Mouse (Mus musculus): ENCODE data around the gene Olfr834. TPM values are rescaled to one million over a fixed set of nuclear protein-coding genes. Genes with fewer than 3 reads are reported as not detected.

Olfr834 gene
- polyA plus RNA-seq (2012; rRNA removed) (not detected in 2 replicates), polyA plus RNA-seq (2014; fragmentation: Nextera tagmentation; extraction: Ambion mirVana) (not detected in 2 replicates)

GRCm38 (mm10) chr9:18987690-18988089, at the start of gene Olfr834:
Gene Olfr834 (plus strand): TSS chr9:18987990.
- H3K4me3 ChIP-seq (ENCODE audit: insufficient read depth in 1 of 2, low read depth in 2 of 2, low read length in 2 of 2): no peak within 1 kb of the TSS
- no peaks in the 10 kb centered on the region for H3K9me3 ChIP-seq (ENCODE audit: control insufficient read depth, low read length)
- no peaks in the 10 kb centered on the region for H3K27me3 ChIP-seq (ENCODE audit: control insufficient read depth, insufficient read depth, low read length)
- ATAC-seq (ENCODE audit: insufficient read depth) (no peak), DNase-seq (ENCODE audit: low read depth in 3 of 3, low spot score in 3 of 3) (no peak)
- H3K4me2 ChIP-seq (ENCODE audit: low read depth): no peak within 1 kb of the TSS
- TF ChIP-seq CTCF (IDR thresholded peaks at IDR 0.05; ENCODE audit: low read depth) (no peak), EP300 (IDR thresholded peaks at IDR 0.05; ENCODE audit: low read depth) (no peak)
- 49% methylated on average over 3 of the region's 3 CpGs for WGBS (ENCODE audit: insufficient replicate concordance)
- H3K9ac ChIP-seq (replicated peaks): no peak within 1 kb of the TSS
- no peak within 1 kb of the TSS for H3K27ac ChIP-seq
- no peaks in the 10 kb centered on the region for H3K36me3 ChIP-seq (replicated peaks; ENCODE audit: control insufficient read depth, insufficient read depth, low read depth)
- no peaks in the 10 kb centered on the region for H3K4me1 ChIP-seq (replicated peaks; ENCODE audit: control insufficient read depth in 2 of 2, insufficient read depth in 2 of 2, low read length in 1 of 2)

DNA sequence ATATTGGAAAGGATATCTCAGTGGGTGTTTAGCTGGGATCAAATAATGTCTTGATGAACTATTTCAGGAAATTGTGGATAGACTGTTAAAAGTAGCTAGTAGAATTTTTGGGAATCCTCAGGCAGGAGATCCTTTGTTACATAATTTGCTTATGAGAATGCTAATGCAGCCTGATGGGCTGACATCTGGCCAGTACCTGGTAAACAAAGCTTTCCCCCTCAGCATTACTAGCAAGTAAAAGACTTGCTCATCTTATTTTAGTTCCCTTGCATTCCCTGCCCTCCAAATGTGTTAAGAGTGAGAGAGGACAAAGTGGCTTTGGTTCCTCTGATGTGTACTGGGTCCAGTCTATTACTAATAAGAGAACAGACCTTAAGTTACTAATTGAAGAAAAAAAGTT, 25.8 kb upstream of the Olfr834 start:
- no peak overlapping the region for H3K27ac ChIP-seq
- no peaks in the 10 kb centered on the region for H3K27me3 ChIP-seq (ENCODE audit: control insufficient read depth, insufficient read depth, low read length)
- TF ChIP-seq EP300 (IDR thresholded peaks at IDR 0.05; ENCODE audit: low read depth): no peak
- no peak for TF ChIP-seq CTCF (IDR thresholded peaks at IDR 0.05; ENCODE audit: low read depth)
- no peak overlapping the region for H3K4me3 ChIP-seq (ENCODE audit: insufficient read depth in 1 of 2, low read depth in 2 of 2, low read length in 2 of 2)
- no peak overlapping the region for H3K9ac ChIP-seq (replicated peaks)
- H3K9me3 ChIP-seq (ENCODE audit: control insufficient read depth, low read length): no peaks in the 10 kb centered on the region
- H3K4me2 ChIP-seq (ENCODE audit: low read depth): no peak overlapping the region
- ATAC-seq (ENCODE audit: insufficient read depth): no peak
- no peaks in the 10 kb centered on the region for H3K36me3 ChIP-seq (replicated peaks; ENCODE audit: control insufficient read depth, insufficient read depth, low read depth)
- H3K4me1 ChIP-seq (replicated peaks; ENCODE audit: control insufficient read depth in 2 of 2, insufficient read depth in 2 of 2, low read length in 1 of 2): no peaks in the 10 kb centered on the region
- DNase-seq (ENCODE audit: low read depth in 3 of 3, low spot score in 3 of 3): no peak

DNA sequence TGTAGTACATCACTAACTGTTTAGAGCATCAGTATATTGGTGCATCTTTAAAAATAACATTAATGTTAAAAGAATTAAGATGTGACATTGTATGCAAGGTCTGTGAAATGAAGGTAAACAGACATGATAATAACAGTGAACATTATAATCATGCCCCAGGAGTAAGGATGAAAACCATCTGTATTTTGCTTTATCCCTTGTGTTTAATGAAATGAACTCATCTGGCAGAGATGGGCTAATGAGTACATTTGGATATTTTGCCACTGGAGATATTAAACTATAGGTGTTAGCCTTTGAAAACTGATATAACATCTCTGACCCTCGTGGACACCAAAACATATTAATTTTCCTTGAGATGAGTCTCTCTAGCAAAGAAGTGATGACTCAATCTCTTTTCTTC, 44.6 kb downstream of the Olfr834 start, which contains the start of gene Olfr835:
Olfr835 (plus strand) TSS at position 301 of the 400 bp plus-strand sequence.
- H3K4me2 ChIP-seq (ENCODE audit: low read depth): no peak within 1 kb of the TSS
- no peaks in the 10 kb centered on the region for H3K27me3 ChIP-seq (ENCODE audit: control insufficient read depth, insufficient read depth, low read length)
- no peaks in the 10 kb centered on the region for H3K36me3 ChIP-seq (replicated peaks; ENCODE audit: control insufficient read depth, insufficient read depth, low read depth)
- no peak within 1 kb of the TSS for H3K9ac ChIP-seq (replicated peaks)
- DNase-seq (ENCODE audit: low read depth in 3 of 3, low spot score in 3 of 3): no peak
- TF ChIP-seq CTCF (IDR thresholded peaks at IDR 0.05; ENCODE audit: low read depth) (no peak), EP300 (IDR thresholded peaks at IDR 0.05; ENCODE audit: low read depth) (no peak)
- H3K9me3 ChIP-seq (ENCODE audit: control insufficient read depth, low read length): no peaks in the 10 kb centered on the region
- H3K4me1 ChIP-seq (replicated peaks; ENCODE audit: control insufficient read depth in 2 of 2, insufficient read depth in 2 of 2, low read length in 1 of 2): no peaks in the 10 kb centered on the region
- H3K27ac ChIP-seq: no peak within 1 kb of the TSS
- WGBS (ENCODE audit: insufficient replicate concordance): 19% methylated on average over 1 of the region's 1 CpGs
- no peak for ATAC-seq (ENCODE audit: insufficient read depth)
- no peak within 1 kb of the TSS for H3K4me3 ChIP-seq (ENCODE audit: insufficient read depth in 1 of 2, low read depth in 2 of 2, low read length in 2 of 2)

Other genes with a start within 250 kb of the Olfr834 start
- not detected in 2 replicates for gene Olfr24, start 224.0 kb upstream of the Olfr834 start, polyA plus RNA-seq (2012; rRNA removed)
- gene Olfr24, start 224.0 kb upstream of the Olfr834 start, polyA plus RNA-seq (2014; fragmentation: Nextera tagmentation; extraction: Ambion mirVana): not detected in 2 replicates
- not detected in 2 replicates for gene Olfr828, start 168.5 kb upstream of the Olfr834 start, polyA plus RNA-seq (2012; rRNA removed)
- gene Olfr828, start 168.5 kb upstream of the Olfr834 start, polyA plus RNA-seq (2014; fragmentation: Nextera tagmentation; extraction: Ambion mirVana): not detected in 2 replicates
- gene Olfr829, start 133.1 kb upstream of the Olfr834 start, polyA plus RNA-seq (2012; rRNA removed): not detected in 2 replicates
- not detected in 2 replicates for gene Olfr829, start 133.1 kb upstream of the Olfr834 start, polyA plus RNA-seq (2014; fragmentation: Nextera tagmentation; extraction: Ambion mirVana)
- gene Olfr830, start 113.3 kb upstream of the Olfr834 start, polyA plus RNA-seq (2012; rRNA removed): not detected in 2 replicates
- gene Olfr830, start 113.3 kb upstream of the Olfr834 start, polyA plus RNA-seq (2014; fragmentation: Nextera tagmentation; extraction: Ambion mirVana): not detected in 2 replicates
- not detected in 2 replicates for gene Olfr832, start 50.9 kb upstream of the Olfr834 start, polyA plus RNA-seq (2012; rRNA removed)
- not detected in 2 replicates for gene Olfr832, start 50.9 kb upstream of the Olfr834 start, polyA plus RNA-seq (2014; fragmentation: Nextera tagmentation; extraction: Ambion mirVana)
- gene Olfr835, start 44.7 kb downstream of the Olfr834 start, polyA plus RNA-seq (2012; rRNA removed): not detected in 2 replicates
- not detected in 2 replicates for gene Olfr835, start 44.7 kb downstream of the Olfr834 start, polyA plus RNA-seq (2014; fragmentation: Nextera tagmentation; extraction: Ambion mirVana)
- not detected in 2 replicates for gene Olfr836, start 132.4 kb downstream of the Olfr834 start, polyA plus RNA-seq (2012; rRNA removed)
- not detected in 2 replicates for gene Olfr836, start 132.4 kb downstream of the Olfr834 start, polyA plus RNA-seq (2014; fragmentation: Nextera tagmentation; extraction: Ambion mirVana)
- not detected in 2 replicates for gene Olfr837, start 148.3 kb downstream of the Olfr834 start, polyA plus RNA-seq (2012; rRNA removed)
- not detected in 2 replicates for gene Olfr837, start 148.3 kb downstream of the Olfr834 start, polyA plus RNA-seq (2014; fragmentation: Nextera tagmentation; extraction: Ambion mirVana)
- not detected in 2 replicates for gene Olfr839-ps1, start 189.3 kb downstream of the Olfr834 start, polyA plus RNA-seq (2012; rRNA removed)
- gene Olfr839-ps1, start 189.3 kb downstream of the Olfr834 start, polyA plus RNA-seq (2014; fragmentation: Nextera tagmentation; extraction: Ambion mirVana): not detected in 2 replicates